Mouse (Mus musculus) kidney, embryonic 14.5 days (tissue): ENCODE measurements around the gene Il12rb1. TPM values are rescaled to one million over a fixed set of nuclear protein-coding genes. Genes with fewer than 3 reads are reported as not detected.

Source experiments
- ATAC-seq: fragments of 200-750 bp; cut with Nextera tagmentation; 2 replicates; pipeline ENCODE4 v1.8.0; 2017; ENCODE audit warnings: moderate number of reproducible peaks, mild to moderate bottlenecking, moderate TSS enrichment, moderate library complexity; ENCODE audit not compliant: low FRiP score, low TSS enrichment
- H3K27ac ChIP-seq: fragments of 300-500 bp; sonication (generic); 2 replicates; pipeline ENCODE4 v1.5.1; 2014; ENCODE audit warnings: low read depth, mild to moderate bottlenecking, low read length, moderate library complexity, mixed read lengths
- H3K27me3 ChIP-seq: fragments of 300-500 bp; sonication (generic); 2 replicates; pipeline ENCODE4 v1.6.1; 2014; ENCODE audit warnings: mild to moderate bottlenecking, low read length; ENCODE audit not compliant: control insufficient read depth, insufficient read depth
- H3K36me3 ChIP-seq: fragments of 300-500 bp; sonication (generic); 2 replicates; pipeline ENCODE4 v1.6.1; 2014; ENCODE audit warnings: low read length, mixed read lengths; ENCODE audit not compliant: control insufficient read depth, insufficient read depth
- H3K4me1 ChIP-seq: fragments of 300-500 bp; sonication (generic); 2 replicates; pipeline ENCODE4 v1.6.1; 2014; ENCODE audit warnings: low read length, mixed read lengths; ENCODE audit not compliant: control insufficient read depth, insufficient read depth
- H3K4me2 ChIP-seq: fragments of 300-500 bp; sonication (generic); replicated peaks from 2 replicates; pipeline ENCODE4 v1.6.1; 2014; ENCODE audit warnings: low read depth, mild to moderate bottlenecking, low read length
- H3K4me3 ChIP-seq: fragments of 300-500 bp; sonication (generic); 2 replicates; pipeline ENCODE4 v1.5.1; 2014; ENCODE audit warnings: mild to moderate bottlenecking, low read length
- H3K9ac ChIP-seq: fragments of 300-500 bp; sonication (generic); 2 replicates; pipeline ENCODE4 v1.6.1; 2014; ENCODE audit warnings: low read depth, mild to moderate bottlenecking, low read length, moderate library complexity
- H3K9me3 ChIP-seq: fragments of 300-500 bp; sonication (generic); 2 replicates; pipeline ENCODE4 v1.6.1; 2016; ENCODE audit warnings: low read length; ENCODE audit not compliant: control insufficient read depth
- WGBS: fragments of 180-500 bp; shearing (Covaris S2); extraction: QIAGEN DNeasy Blood & Tissue Kit; methylation state at CpG from one replicate; pipeline ENCODE4 v1.1.7; 2014; 5-methylcytosine and 5-hydroxymethylcytosine counted together
- polyA plus RNA-seq: library from polyadenylated mRNA; unstranded; fragments of >200 nt; fragmentation: Nextera tagmentation; extraction: Ambion mirVana; gene quantifications from 2 replicates; pipeline ENCODE4 v1.2.1, GENCODE M21; 2014

The Il12rb1 gene
- polyA plus RNA-seq, 1 experiment from 2014 or later, result not detected

GRCm38 (mm10) chr8:70844523-70844922 is 36.3 kb downstream of the Il12rb1 start:
- ATAC-seq, result no peak
- Histone ChIP-seq H3K9me3 (no peaks in the 10 kb centered on the region), H3K36me3 (no peaks in the 10 kb centered on the region), H3K4me2 (no peak overlapping the region), H3K9ac (no peak overlapping the region), H3K4me1 (no peaks in the 10 kb centered on the region; the same call in 1 of the 2 replicates), H3K27me3 (no peaks in the 10 kb centered on the region), H3K4me3 (no peak overlapping the region), H3K27ac (no peak overlapping the region)
- under 1% methylated on average over 6 of the region's 6 CpGs for WGBS

- Histone ChIP-seq H3K9ac (no peak overlapping the region), H3K27me3 (no peaks in the 10 kb centered on the region), H3K4me2 (no peak overlapping the region), H3K4me1 (no peaks in the 10 kb centered on the region; the same call in 1 of the 2 replicates), H3K4me3 (no peak overlapping the region), H3K27ac (no peak overlapping the region), H3K9me3 (no peaks in the 10 kb centered on the region), H3K36me3 (no peaks in the 10 kb centered on the region)
- 45% methylated on average over 5 of the region's 5 CpGs for WGBS
- no peak for ATAC-seq
These were observed 36.9 kb downstream of the Il12rb1 start for GRCm38 (mm10) chr8:70845108-70845507.

- Histone ChIP-seq H3K36me3 (no peaks in the 10 kb centered on the region), H3K4me1 (no peaks in the 10 kb centered on the region; the same call in 1 of the 2 replicates), H3K27ac (no peak overlapping the region), H3K9ac (peak overlapping the region; percentile 28), H3K27me3 (no peaks in the 10 kb centered on the region), H3K4me3 (no peak overlapping the region), H3K4me2 (no peak overlapping the region), H3K9me3 (no peaks in the 10 kb centered on the region)
- no peak for ATAC-seq
- WGBS, result 49% methylated on average over 15 of the region's 15 CpGs
These were observed 38.3 kb downstream of the Il12rb1 start for GRCm38 (mm10) chr8:70846371-70847154.

GRCm38 (mm10) chr8:70849333-70849990 is 41.2 kb downstream of the Il12rb1 start:
- H3K27ac ChIP-seq, result no peak overlapping the region
- H3K4me1 ChIP-seq, result no peaks in the 10 kb centered on the region
- H3K27me3 ChIP-seq, result no peaks in the 10 kb centered on the region
- no peak overlapping the region for H3K4me2 ChIP-seq
- H3K4me3 ChIP-seq, result no peak overlapping the region
- H3K36me3 ChIP-seq, result no peaks in the 10 kb centered on the region
- WGBS, result 85% methylated on average over 3 of the region's 3 CpGs
- no peaks in the 10 kb centered on the region for H3K9me3 ChIP-seq
- no peak overlapping the region for H3K9ac ChIP-seq
- ATAC-seq, result no peak

GRCm38 (mm10) chr8:70850132-70850845 is 42.0 kb downstream of the Il12rb1 start:
- Histone ChIP-seq H3K9me3 (no peaks in the 10 kb centered on the region), H3K27me3 (no peaks in the 10 kb centered on the region), H3K4me1 (no peaks in the 10 kb centered on the region), H3K27ac (no peak overlapping the region), H3K36me3 (no peaks in the 10 kb centered on the region), H3K4me2 (no peak overlapping the region), H3K4me3 (no peak overlapping the region), H3K9ac (no peak overlapping the region)
- WGBS, result 75% methylated on average over 7 of the region's 7 CpGs
- ATAC-seq, result no peak

- 75% methylated on average over 4 of the region's 4 CpGs for WGBS
- H3K9me3 ChIP-seq, result no peaks in the 10 kb centered on the region
- no peaks in the 10 kb centered on the region for H3K27me3 ChIP-seq
- H3K36me3 ChIP-seq, result no peaks in the 10 kb centered on the region
- no peaks in the 10 kb centered on the region for H3K4me1 ChIP-seq
- H3K4me2 ChIP-seq, result no peak overlapping the region
- ATAC-seq, result no peak
- no peak overlapping the region for H3K27ac ChIP-seq
- no peak overlapping the region for H3K4me3 ChIP-seq
- H3K9ac ChIP-seq, result no peak overlapping the region
These were observed 42.7 kb downstream of the Il12rb1 start for GRCm38 (mm10) chr8:70850947-70851346.

- H3K27me3 ChIP-seq, result no peaks in the 10 kb centered on the region
- ATAC-seq, result no peak; the same call in 1 of the 2 replicates
- H3K4me3 ChIP-seq, result no peak overlapping the region
- peaks cover under 1% of the 10 kb centered on the region; the same call in 1 of the 2 replicates for H3K4me1 ChIP-seq
- no peaks in the 10 kb centered on the region for H3K9me3 ChIP-seq
- no peak overlapping the region for H3K4me2 ChIP-seq
- WGBS, result 38% methylated on average over 6 of the region's 6 CpGs
- H3K36me3 ChIP-seq, result no peaks in the 10 kb centered on the region
- no peak overlapping the region for H3K9ac ChIP-seq
- H3K27ac ChIP-seq, result no peak overlapping the region
These were observed 43.6 kb downstream of the Il12rb1 start for GRCm38 (mm10) chr8:70851837-70852236.

GRCm38 (mm10) chr8:70852595-70853231 is 44.5 kb downstream of the Il12rb1 start:
- Histone ChIP-seq H3K36me3 (no peaks in the 10 kb centered on the region), H3K4me1 (peaks cover 4% of the 10 kb centered on the region; the same call in 1 of the 2 replicates), H3K9ac (no peak overlapping the region), H3K4me2 (no peak overlapping the region), H3K9me3 (no peaks in the 10 kb centered on the region), H3K27ac (no peak overlapping the region), H3K4me3 (no peak overlapping the region), H3K27me3 (no peaks in the 10 kb centered on the region)
- WGBS, result 90% methylated on average over 41 of the region's 41 CpGs
- no peak for ATAC-seq
